Mouse (Mus musculus): Measurements from ENCODE around the gene Lrrk1. TPM values are rescaled to one million over a fixed set of nuclear protein-coding genes. Genes with fewer than 3 reads are reported as not detected.

Gene Lrrk1
- polyA plus RNA-seq, 1 experiment from 2014 or later: 6.9 TPM

- no peak overlapping the region for H3K9ac ChIP-seq (replicated peaks)
- H3K9me3 ChIP-seq: no peaks in the 10 kb centered on the region
- no peak overlapping the region for H3K27ac ChIP-seq (replicated peaks)
- H3K4me1 ChIP-seq: peaks cover 22% of the 10 kb centered on the region
- WGBS: 89% methylated on average over 3 of the region's 3 CpGs
- H3K36me3 ChIP-seq: no peaks in the 10 kb centered on the region
- no peaks in the 10 kb centered on the region; the same call in 1 of the 2 replicates for H3K27me3 ChIP-seq
- no peak for ATAC-seq (ENCODE audit: low FRiP score, low read depth)
- no peak overlapping the region for H3K4me3 ChIP-seq
- H3K4me2 ChIP-seq (replicated peaks): no peak overlapping the region
Observed at GRCm38 (mm10) chr7:66225881-66226280, 162.3 kb downstream of the Lrrk1 start.

GRCm38 (mm10) chr7:66224541-66224940, 163.6 kb downstream of the Lrrk1 start:
- Histone ChIP-seq H3K9me3 (no peaks in the 10 kb centered on the region), H3K27me3 (no peaks in the 10 kb centered on the region; the same call in 1 of the 2 replicates), H3K4me2 (replicated peaks) (no peak overlapping the region), H3K9ac (replicated peaks) (no peak overlapping the region), H3K4me1 (peaks cover 8% of the 10 kb centered on the region), H3K27ac (replicated peaks) (no peak overlapping the region), H3K36me3 (no peaks in the 10 kb centered on the region), H3K4me3 (no peak overlapping the region)
- WGBS: 97% methylated on average over 6 of the region's 6 CpGs
- no peak for ATAC-seq (ENCODE audit: low FRiP score, low read depth)

- WGBS: 95% methylated on average over 1 of the region's 1 CpGs
- H3K4me3 ChIP-seq: no peak overlapping the region
- no peaks in the 10 kb centered on the region for H3K9me3 ChIP-seq
- H3K9ac ChIP-seq (replicated peaks): no peak overlapping the region
- H3K36me3 ChIP-seq: no peaks in the 10 kb centered on the region
- H3K4me1 ChIP-seq: peaks cover 8% of the 10 kb centered on the region
- ATAC-seq (ENCODE audit: low FRiP score, low read depth): no peak
- H3K27me3 ChIP-seq: no peaks in the 10 kb centered on the region; the same call in 1 of the 2 replicates
- no peak overlapping the region for H3K27ac ChIP-seq (replicated peaks)
- no peak overlapping the region for H3K4me2 ChIP-seq (replicated peaks)
Observed at GRCm38 (mm10) chr7:66223731-66224130, 164.4 kb downstream of the Lrrk1 start.

- H3K9me3 ChIP-seq: no peaks in the 10 kb centered on the region
- no peak overlapping the region for H3K9ac ChIP-seq (replicated peaks)
- H3K27ac ChIP-seq (replicated peaks): no peak overlapping the region
- H3K27me3 ChIP-seq: no peaks in the 10 kb centered on the region; the same call in 1 of the 2 replicates
- no peaks in the 10 kb centered on the region for H3K36me3 ChIP-seq
- 17% methylated on average over 8 of the region's 8 CpGs for whole genome bisulfite sequencing
- no peak overlapping the region for H3K4me2 ChIP-seq (replicated peaks)
- no peak for ATAC-seq (ENCODE audit: low FRiP score, low read depth)
- no peak overlapping the region for H3K4me3 ChIP-seq
- peaks cover 19% of the 10 kb centered on the region for H3K4me1 ChIP-seq
Observed at GRCm38 (mm10) chr7:66222621-66223091, 165.5 kb downstream of the Lrrk1 start.

- Histone ChIP-seq H3K4me2 (replicated peaks) (no peak overlapping the region), H3K36me3 (no peaks in the 10 kb centered on the region), H3K27ac (replicated peaks) (no peak overlapping the region), H3K9ac (replicated peaks) (no peak overlapping the region), H3K4me1 (peaks cover 27% of the 10 kb centered on the region), H3K27me3 (no peaks in the 10 kb centered on the region; the same call in 1 of the 2 replicates), H3K9me3 (no peaks in the 10 kb centered on the region), H3K4me3 (no peak overlapping the region)
- WGBS: 70% methylated on average over 4 of the region's 4 CpGs
- ATAC-seq (ENCODE audit: low FRiP score, low read depth): no peak
Observed at GRCm38 (mm10) chr7:66219794-66220227, 168.3 kb downstream of the Lrrk1 start.

GRCm38 (mm10) chr7:66219028-66219793, 168.9 kb downstream of the Lrrk1 start:
- H3K9ac ChIP-seq (replicated peaks): no peak overlapping the region
- H3K4me1 ChIP-seq: peaks cover 27% of the 10 kb centered on the region
- H3K36me3 ChIP-seq: no peaks in the 10 kb centered on the region
- no peak overlapping the region for H3K4me2 ChIP-seq (replicated peaks)
- no peak overlapping the region for H3K4me3 ChIP-seq
- 83% methylated on average over 4 of the region's 4 CpGs for WGBS
- no peak overlapping the region for H3K27ac ChIP-seq (replicated peaks)
- no peaks in the 10 kb centered on the region for H3K9me3 ChIP-seq
- ATAC-seq (ENCODE audit: low FRiP score, low read depth): no peak
- H3K27me3 ChIP-seq: no peaks in the 10 kb centered on the region; the same call in 1 of the 2 replicates

GRCm38 (mm10) chr7:66218193-66219014, 169.7 kb downstream of the Lrrk1 start:
- no peak for ATAC-seq (ENCODE audit: low FRiP score, low read depth)
- Histone ChIP-seq H3K9ac (replicated peaks) (no peak overlapping the region), H3K36me3 (no peaks in the 10 kb centered on the region), H3K27ac (replicated peaks) (0 out of 2 replicates have a peak overlapping the region, but pooled peaks have one; percentile 22), H3K4me2 (replicated peaks) (no peak overlapping the region), H3K4me1 (peaks cover 27% of the 10 kb centered on the region), H3K9me3 (no peaks in the 10 kb centered on the region), H3K4me3 (no peak overlapping the region), H3K27me3 (no peaks in the 10 kb centered on the region; the same call in 1 of the 2 replicates)
- 46% methylated on average over 9 of the region's 9 CpGs for WGBS

- Histone ChIP-seq H3K9me3 (no peaks in the 10 kb centered on the region), H3K4me3 (no peak overlapping the region), H3K4me2 (replicated peaks) (no peak overlapping the region), H3K27me3 (no peaks in the 10 kb centered on the region; the same call in 1 of the 2 replicates), H3K4me1 (peaks cover 24% of the 10 kb centered on the region), H3K36me3 (no peaks in the 10 kb centered on the region), H3K27ac (replicated peaks) (no peak overlapping the region), H3K9ac (replicated peaks) (no peak overlapping the region)
- ATAC-seq (ENCODE audit: low FRiP score, low read depth): no peak
- 54% methylated on average over 7 of the region's 7 CpGs for WGBS
Observed at GRCm38 (mm10) chr7:66217531-66218094, 170.5 kb downstream of the Lrrk1 start.

- Histone ChIP-seq H3K27ac (replicated peaks) (no peak overlapping the region), H3K9me3 (no peaks in the 10 kb centered on the region), H3K4me3 (no peak overlapping the region), H3K9ac (replicated peaks) (no peak overlapping the region), H3K4me1 (peaks cover 22% of the 10 kb centered on the region), H3K36me3 (no peaks in the 10 kb centered on the region), H3K27me3 (no peaks in the 10 kb centered on the region; the same call in 1 of the 2 replicates), H3K4me2 (replicated peaks) (no peak overlapping the region)
- no peak for ATAC-seq (ENCODE audit: low FRiP score, low read depth)
- WGBS: 82% methylated on average over 7 of the region's 7 CpGs
Observed at GRCm38 (mm10) chr7:66217011-66217410, 171.1 kb downstream of the Lrrk1 start.

- H3K36me3 ChIP-seq: no peaks in the 10 kb centered on the region
- H3K4me1 ChIP-seq: peaks cover 22% of the 10 kb centered on the region
- WGBS: 83% methylated on average over 1 of the region's 1 CpGs
- H3K9ac ChIP-seq (replicated peaks): no peak overlapping the region
- H3K4me3 ChIP-seq: no peak overlapping the region
- H3K27me3 ChIP-seq: no peaks in the 10 kb centered on the region
- H3K27ac ChIP-seq (replicated peaks): no peak overlapping the region
- H3K4me2 ChIP-seq (replicated peaks): no peak overlapping the region
- H3K9me3 ChIP-seq: no peaks in the 10 kb centered on the region
- no peak for ATAC-seq (ENCODE audit: low FRiP score, low read depth)
Observed at GRCm38 (mm10) chr7:66215911-66216310, 172.2 kb downstream of the Lrrk1 start.

- Histone ChIP-seq H3K9me3 (no peaks in the 10 kb centered on the region), H3K4me2 (replicated peaks) (no peak overlapping the region), H3K36me3 (no peaks in the 10 kb centered on the region), H3K4me1 (peaks cover 22% of the 10 kb centered on the region), H3K27me3 (no peaks in the 10 kb centered on the region), H3K4me3 (no peak overlapping the region), H3K9ac (replicated peaks) (no peak overlapping the region), H3K27ac (replicated peaks) (no peak overlapping the region)
- 84% methylated on average over 6 of the region's 6 CpGs for WGBS
- no peak for ATAC-seq (ENCODE audit: low FRiP score, low read depth)
Observed at GRCm38 (mm10) chr7:66214477-66214876, 173.7 kb downstream of the Lrrk1 start.

GRCm38 (mm10) chr7:66212887-66213286, 175.3 kb downstream of the Lrrk1 start:
- no peaks in the 10 kb centered on the region for H3K27me3 ChIP-seq

More at GRCm38 (mm10) chr7:66212887-66213286, 175.3 kb downstream of the Lrrk1 start:
- Histone ChIP-seq H3K4me3 (no peak overlapping the region), H3K4me2 (replicated peaks) (no peak overlapping the region), H3K36me3 (no peaks in the 10 kb centered on the region), H3K9ac (replicated peaks) (no peak overlapping the region), H3K27ac (replicated peaks) (no peak overlapping the region), H3K9me3 (no peaks in the 10 kb centered on the region), H3K4me1 (peaks cover 10% of the 10 kb centered on the region)
- ATAC-seq (ENCODE audit: low FRiP score, low read depth): no peak
- 72% methylated on average over 1 of the region's 1 CpGs for WGBS

All from midbrain, embryonic 12.5 days (tissue).